Mouse (Mus musculus) myocyte (in vitro differentiated cells): Measurements from ENCODE around the gene Plxnb1. TPM values are rescaled to one million over a fixed set of nuclear protein-coding genes. Genes with fewer than 3 reads are reported as not detected.
A peak's percentile ranks its signal among the peaks of the same experiment; 100 is the strongest.

ENCODE experiments used
- H3K27me3 ChIP-seq: one replicate; pipeline ENCODE4 v1.6.1; 2011; ENCODE audit not compliant: control insufficient read depth, insufficient read depth, insufficient read length
- H3K36me3 ChIP-seq: one replicate; pipeline ENCODE4 v1.6.1; 2011; ENCODE audit not compliant: control insufficient read depth, insufficient read depth
- H3K4me2 ChIP-seq: one replicate; pipeline ENCODE4 v1.6.1; 2011; ENCODE audit warnings: low read depth, control low read depth
- H3K4me3 ChIP-seq: one replicate; pipeline ENCODE4 v1.5.1; 2011; ENCODE audit warnings: mild to moderate bottlenecking, control low read depth, moderate library complexity
- H3K79me2 ChIP-seq: one replicate; pipeline ENCODE4 v1.6.1; 2011; ENCODE audit not compliant: control insufficient read depth, insufficient read depth
- H3ac ChIP-seq: one replicate; pipeline ENCODE4 v1.6.1; 2011; ENCODE audit not compliant: control insufficient read depth, insufficient read length
- CEBPB ChIP-seq: IDR thresholded peaks from 2 replicates; pipeline ENCODE4 v1.6.1; 2011; ENCODE audit warnings: mild to moderate bottlenecking, moderate library complexity; ENCODE audit not compliant: poor library complexity, insufficient read depth, severe bottlenecking
- E2F4 ChIP-seq: IDR thresholded peaks from one replicate; pipeline ENCODE4 v1.6.1; 2011; ENCODE audit warnings: mild to moderate bottlenecking, control low read depth, moderate library complexity; ENCODE audit not compliant: insufficient read depth
- MAX ChIP-seq: IDR thresholded peaks from one replicate; pipeline ENCODE4 v1.6.1; 2011; ENCODE audit warnings: low read depth, mild to moderate bottlenecking, control low read depth
- MYOD1 ChIP-seq, 3 experiments: IDR thresholded peaks; one replicate each; pipeline ENCODE4 v1.6.1; 2011; ENCODE audit warnings: control low read depth in 2 of 3, low read depth in 2 of 3, mild to moderate bottlenecking in 2 of 3, moderate library complexity in 1 of 3; ENCODE audit not compliant: insufficient read length in 2 of 3, control insufficient read depth in 1 of 3
- MYOG ChIP-seq, 3 experiments: IDR thresholded peaks; one replicate each; pipeline ENCODE4 v1.6.1; 2011; ENCODE audit warnings: control low read depth in 2 of 3, low read depth in 2 of 3, mild to moderate bottlenecking in 2 of 3; ENCODE audit not compliant: insufficient read length in 2 of 3, control insufficient read depth in 1 of 3, insufficient read depth in 1 of 3
- POLR2A ChIP-seq: IDR thresholded peaks from one replicate; pipeline ENCODE4 v1.6.1; 2011; ENCODE audit warnings: low read depth, mild to moderate bottlenecking, control low read depth, moderate library complexity; ENCODE audit not compliant: insufficient read length
- POLR2AphosphoS2 ChIP-seq: IDR thresholded peaks from one replicate; pipeline ENCODE4 v1.6.1; 2011; ENCODE audit warnings: low read depth, control low read depth; ENCODE audit not compliant: insufficient read length
- REST ChIP-seq: IDR thresholded peaks from one replicate; pipeline ENCODE4 v1.6.1; 2011; ENCODE audit warnings: mild to moderate bottlenecking, control low read depth, moderate library complexity; ENCODE audit not compliant: insufficient read depth, insufficient read length
- SRF ChIP-seq: IDR thresholded peaks from one replicate; pipeline ENCODE4 v1.6.1; 2011; ENCODE audit warnings: low read depth; ENCODE audit not compliant: control insufficient read depth, insufficient read length
- TCF12 ChIP-seq: IDR thresholded peaks from one replicate; pipeline ENCODE4 v1.6.1; 2011; ENCODE audit warnings: mild to moderate bottlenecking, control low read depth; ENCODE audit not compliant: poor library complexity, insufficient read depth, severe bottlenecking
- TCF3 ChIP-seq: IDR thresholded peaks from one replicate; pipeline ENCODE4 v1.6.1; 2011; ENCODE audit warnings: low read depth, control low read depth; ENCODE audit not compliant: insufficient read length
- USF1 ChIP-seq: IDR thresholded peaks from one replicate; pipeline ENCODE4 v1.6.1; 2011; ENCODE audit warnings: low read depth, mild to moderate bottlenecking, control low read depth, moderate library complexity
- polyA plus RNA-seq: library from polyadenylated mRNA; unstranded; fragments of >200 nt; fragmentation: generic; extraction: Trizol; gene quantifications from one replicate; pipeline ENCODE4 v1.2.1, GENCODE M21; 2012; ENCODE audit warnings: missing spikeins

Plxnb1 gene
- polyA plus RNA-seq, 1 experiment, result 6.1 TPM

- Histone ChIP-seq H3K4me2 (no peak overlapping the region), H3ac (no peak overlapping the region), H3K27me3 (no peaks in the 10 kb centered on the region), H3K79me2 (no peaks in the 10 kb centered on the region), H3K4me3 (no peak overlapping the region), H3K36me3 (peaks cover 12% of the 10 kb centered on the region)
- TF ChIP-seq POLR2AphosphoS2, result peak; percentile 35
- TF ChIP-seq SRF, result no peak
Measured at GRCm38 (mm10) chr9:109060898-109061295, 34.3 kb upstream of the Plxnb1 start.

- no peak for TF ChIP-seq TCF3
- TF ChIP-seq USF1, result no peak
- no peak for TF ChIP-seq MYOD1 (IDR thresholded peaks at IDR 0.05; ENCODE audit: control insufficient read depth in 1 of 3, insufficient read length in 2 of 3, low read depth in 2 of 3)
- TF ChIP-seq E2F4, result no peak
- TF ChIP-seq REST, result no peak
- peaks cover 23% of the 10 kb centered on the region for H3K36me3 ChIP-seq
- no peak overlapping the region for H3K4me2 ChIP-seq
- H3K27me3 ChIP-seq, result no peaks in the 10 kb centered on the region
- no peak overlapping the region for H3ac ChIP-seq
- H3K79me2 ChIP-seq, result peaks cover 14% of the 10 kb centered on the region
- no peak overlapping the region for H3K4me3 ChIP-seq
Measured at GRCm38 (mm10) chr9:109068095-109068735, 27.0 kb upstream of the Plxnb1 start.

- H3K4me3 ChIP-seq, result peak within 1 kb of the TSS; percentile 95
- H3K79me2 ChIP-seq, result peaks cover 24% of the 10 kb centered on the region
- H3K36me3 ChIP-seq, result peaks cover 6% of the 10 kb centered on the region
- TF ChIP-seq POLR2AphosphoS2 (peak; percentile 97), MAX (no peak), REST (no peak), E2F4 (no peak), MYOG (IDR thresholded peaks at IDR 0.05; ENCODE audit: control insufficient read depth in 1 of 3, insufficient read depth in 1 of 3, insufficient read length in 2 of 3, low read depth in 2 of 3) (no peak), TCF12 (no peak), MYOD1 (IDR thresholded peaks at IDR 0.05; ENCODE audit: control insufficient read depth in 1 of 3, insufficient read length in 2 of 3, low read depth in 2 of 3) (no peak), USF1 (no peak), CEBPB (no peak), SRF (peak; percentile 76), POLR2A (peak; percentile 93), TCF3 (no peak)
- peak within 1 kb of the TSS; percentile 80 for H3ac ChIP-seq
- H3K4me2 ChIP-seq, result peak within 1 kb of the TSS; percentile 100
- H3K27me3 ChIP-seq, result no peaks in the 10 kb centered on the region
Measured at GRCm38 (mm10) chr9:109073661-109074573, 21.3 kb upstream of the Plxnb1 start, which contains the start of gene Atrip. Gene Atrip (minus strand): TSS chr9:109074124.

- Histone ChIP-seq H3ac (no peak overlapping the region), H3K4me3 (no peak overlapping the region), H3K4me2 (peak overlapping the region; percentile 95), H3K36me3 (peaks cover 5% of the 10 kb centered on the region), H3K27me3 (no peaks in the 10 kb centered on the region), H3K79me2 (peaks cover 34% of the 10 kb centered on the region)
- TF ChIP-seq CEBPB, result no peak
- no peak for TF ChIP-seq MYOD1 (IDR thresholded peaks at IDR 0.05; ENCODE audit: control insufficient read depth in 1 of 3, insufficient read length in 2 of 3, low read depth in 2 of 3)
- TF ChIP-seq POLR2A, result no peak
Measured at GRCm38 (mm10) chr9:109080516-109080915, 14.7 kb upstream of the Plxnb1 start.

DNA sequence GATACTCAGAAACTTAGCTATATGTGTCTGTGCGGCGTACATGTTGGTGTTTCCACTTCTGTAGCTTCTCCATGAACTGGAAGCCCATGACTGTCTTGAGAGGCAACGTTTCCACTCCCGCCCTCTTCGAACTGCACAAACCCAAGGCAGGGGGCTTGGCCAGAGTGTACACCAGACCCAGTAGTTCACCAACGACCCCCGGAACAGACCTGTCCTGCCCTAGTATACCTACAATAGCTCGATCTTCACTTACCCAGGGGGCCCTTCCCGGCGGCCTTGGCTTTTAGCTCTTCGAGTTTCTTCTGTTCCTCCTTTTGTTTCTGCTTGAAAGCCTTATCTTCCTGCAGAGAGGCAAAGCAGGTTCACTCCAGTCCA, 13.5 kb upstream of the Plxnb1 start:
- peak overlapping the region; percentile 22 for H3ac ChIP-seq
- TF ChIP-seq CEBPB (no peak), E2F4 (no peak), POLR2A (no peak), USF1 (no peak)
- H3K79me2 ChIP-seq, result peaks cover 34% of the 10 kb centered on the region
- H3K4me2 ChIP-seq, result peak overlapping the region; percentile 95
- H3K36me3 ChIP-seq, result peaks cover 5% of the 10 kb centered on the region
- no peaks in the 10 kb centered on the region for H3K27me3 ChIP-seq
- peak overlapping the region; percentile 90 for H3K4me3 ChIP-seq
